Mouse (Mus musculus): ENCODE measurements around the gene Pitpnc1.

The Pitpnc1 gene

DNA sequence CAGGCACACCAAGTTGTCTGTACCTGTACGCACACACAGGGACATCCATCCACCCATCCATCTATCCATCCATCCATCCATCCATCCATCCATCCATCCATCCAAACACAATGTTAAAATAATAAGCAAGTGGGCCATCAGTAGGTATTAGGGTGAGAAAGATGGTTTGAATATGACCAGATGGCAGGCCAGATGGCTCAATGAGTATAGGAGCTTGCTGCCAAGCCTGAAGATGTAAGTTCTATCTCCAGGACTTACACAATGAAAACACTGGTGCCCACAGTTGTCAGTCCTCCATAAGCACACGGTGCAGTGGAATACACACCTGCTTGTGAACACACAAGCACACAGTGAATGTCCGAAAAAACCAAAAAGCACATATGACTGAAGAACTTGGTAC, 186.9 kb downstream of the Pitpnc1 start:
- DNase-seq (ENCODE audit: low read depth, low spot score) = no peak

DNA sequence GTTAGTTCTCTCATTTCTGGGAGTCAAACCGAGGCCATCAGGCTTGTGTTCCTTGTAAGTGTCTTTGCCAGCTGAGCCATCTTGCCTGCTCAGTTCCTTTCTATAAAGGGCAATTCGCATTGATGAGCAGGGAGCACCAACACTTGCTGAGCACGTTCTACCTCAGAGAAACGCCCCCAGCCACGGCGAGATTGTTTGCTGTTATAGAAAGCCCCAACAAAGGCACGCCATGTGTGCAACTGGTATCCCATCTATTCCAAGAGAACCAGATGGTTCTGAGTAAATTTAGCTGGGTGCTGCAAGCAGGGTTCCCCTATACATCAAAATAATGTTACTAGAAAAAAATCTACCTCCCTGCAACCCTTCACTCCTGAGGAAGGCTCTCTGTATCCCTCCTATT, 188.0 kb downstream of the Pitpnc1 start:
- no peak for DNase-seq (ENCODE audit: low read depth, low spot score)

DNA sequence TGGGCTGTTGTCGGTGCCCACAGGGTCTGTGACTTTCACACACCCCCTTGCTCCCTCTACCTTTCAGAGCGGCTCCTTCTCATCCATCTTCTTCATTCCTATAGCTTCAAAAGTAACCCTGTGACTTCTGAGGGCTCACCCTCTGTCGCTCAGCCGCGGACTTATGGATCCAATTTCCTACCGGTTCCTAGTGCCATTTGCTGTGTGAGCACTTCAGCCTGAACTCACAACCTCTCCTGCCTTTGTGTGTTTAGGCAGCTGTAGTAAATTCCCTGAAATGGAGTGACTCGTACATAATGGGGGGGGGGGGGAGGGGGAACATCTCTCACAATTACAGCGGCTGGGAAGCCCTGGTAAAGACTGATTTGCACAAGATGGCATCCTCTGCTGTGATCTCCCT, 191.2 kb downstream of the Pitpnc1 start:
- DNase-seq (ENCODE audit: low read depth, low spot score) = no peak

DNA sequence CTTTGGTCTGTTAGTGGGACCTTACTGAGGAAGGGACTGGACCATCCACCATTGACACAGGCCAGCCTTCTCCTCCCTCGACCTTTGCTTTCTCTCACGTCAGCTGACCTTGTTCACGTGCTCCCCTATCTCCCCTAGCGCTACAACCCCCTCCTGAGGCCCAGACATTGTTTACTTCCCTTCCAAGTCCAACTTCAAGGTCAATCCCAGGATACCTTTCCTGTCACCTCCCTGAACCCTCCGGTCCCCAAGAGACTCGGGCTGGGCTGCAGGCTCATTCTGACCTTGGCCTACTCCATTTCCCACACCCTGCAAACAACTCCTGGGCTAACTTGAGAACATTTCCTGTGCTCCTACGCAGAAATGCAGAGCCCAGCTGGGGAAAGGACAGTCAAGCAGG, 193.6 kb downstream of the Pitpnc1 start:
- no peak for DNase-seq (ENCODE audit: low read depth, low spot score)

DNA sequence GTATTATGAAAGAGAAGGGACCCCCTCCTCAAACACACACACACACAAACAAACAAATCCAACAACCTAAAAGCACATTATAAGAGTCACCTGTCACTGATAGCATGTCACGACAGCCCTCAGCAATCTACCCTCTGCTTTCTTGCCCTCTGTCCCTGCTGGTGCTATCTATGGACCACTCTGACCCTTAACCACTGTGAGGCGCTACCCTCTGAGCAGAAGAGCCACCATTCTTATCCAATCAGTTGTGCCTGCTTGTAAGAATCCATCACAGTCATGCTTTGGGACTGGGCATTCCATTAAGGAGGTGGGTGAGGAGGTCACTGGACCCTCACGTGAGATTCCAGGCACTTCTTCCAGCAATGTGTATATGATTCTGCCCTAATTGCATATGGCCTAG, 194.2 kb downstream of the Pitpnc1 start:
- no peak for DNase-seq (ENCODE audit: low read depth, low spot score)

DNA sequence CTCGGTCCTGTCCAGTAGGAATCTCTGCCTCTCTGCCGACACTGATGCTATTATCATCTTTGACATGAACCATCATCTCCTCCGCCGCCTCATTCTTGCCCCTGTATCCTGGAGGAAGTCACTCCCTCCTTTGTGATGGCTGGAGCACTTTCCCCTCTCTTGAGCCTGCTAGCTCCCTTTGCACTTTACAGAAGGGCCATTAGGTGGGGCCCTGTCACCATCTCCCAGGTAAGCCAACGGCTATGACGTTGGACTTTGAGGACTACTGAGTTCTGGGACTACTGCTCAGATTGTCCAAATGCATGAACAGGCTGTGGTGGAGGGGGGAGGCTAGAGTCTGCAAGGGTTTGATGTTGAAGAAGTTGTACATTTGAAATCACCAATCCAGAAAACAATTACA, 194.6 kb downstream of the Pitpnc1 start:
- DNase-seq (ENCODE audit: low read depth, low spot score) = peak; percentile 53

DNA sequence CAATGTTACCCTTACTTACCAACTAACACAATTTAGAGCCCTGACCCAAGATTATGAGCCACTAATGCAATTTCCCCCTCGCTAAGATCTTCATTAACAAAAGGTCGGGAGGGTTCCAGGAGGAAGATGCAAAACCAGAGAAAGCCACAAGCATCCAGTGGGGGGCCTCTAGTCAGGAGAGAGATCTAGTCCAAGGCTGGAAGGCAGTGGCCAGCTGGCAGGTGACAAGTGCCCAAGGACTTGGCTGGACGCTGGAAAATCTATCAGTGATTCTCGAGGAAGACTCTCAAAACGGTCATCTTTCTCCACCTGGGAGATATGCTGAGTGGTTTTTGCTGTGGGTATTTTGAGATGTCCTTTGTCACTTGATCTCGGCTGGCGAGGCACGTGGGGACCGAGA, 196.3 kb downstream of the Pitpnc1 start:
- no peak for DNase-seq (ENCODE audit: low read depth, low spot score)

DNA sequence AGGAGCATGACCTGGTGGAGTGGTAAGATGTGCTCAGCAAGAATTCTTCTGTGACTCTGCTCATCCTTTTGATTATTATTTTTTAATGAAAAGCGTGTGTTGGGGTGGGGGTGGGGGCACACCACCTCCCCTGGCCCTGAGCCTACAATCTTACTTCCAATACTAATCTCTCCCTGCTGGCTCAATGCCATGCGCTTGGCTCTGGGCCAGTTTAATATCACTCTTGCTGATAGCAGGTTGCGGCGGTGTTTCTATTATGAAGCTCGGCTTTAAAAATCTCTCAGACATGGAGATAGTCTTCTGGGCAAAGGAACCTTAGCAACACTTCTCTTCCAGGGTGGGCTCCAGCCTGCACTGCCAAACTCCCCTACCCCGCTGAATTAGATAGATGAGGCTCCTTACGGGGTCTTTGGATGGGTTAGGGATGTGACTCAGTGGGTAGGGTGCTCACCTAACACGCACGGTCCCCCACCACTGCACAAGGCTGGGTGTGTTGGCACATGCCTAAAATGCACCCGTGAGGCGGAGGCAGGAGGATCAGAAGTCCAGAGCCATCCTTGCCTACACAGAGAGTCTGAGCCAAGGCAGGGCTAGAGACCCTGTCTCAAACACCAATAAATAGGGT, 198.0 kb downstream of the Pitpnc1 start:
- no peak for DNase-seq (ENCODE audit: low read depth, low spot score)

DNA sequence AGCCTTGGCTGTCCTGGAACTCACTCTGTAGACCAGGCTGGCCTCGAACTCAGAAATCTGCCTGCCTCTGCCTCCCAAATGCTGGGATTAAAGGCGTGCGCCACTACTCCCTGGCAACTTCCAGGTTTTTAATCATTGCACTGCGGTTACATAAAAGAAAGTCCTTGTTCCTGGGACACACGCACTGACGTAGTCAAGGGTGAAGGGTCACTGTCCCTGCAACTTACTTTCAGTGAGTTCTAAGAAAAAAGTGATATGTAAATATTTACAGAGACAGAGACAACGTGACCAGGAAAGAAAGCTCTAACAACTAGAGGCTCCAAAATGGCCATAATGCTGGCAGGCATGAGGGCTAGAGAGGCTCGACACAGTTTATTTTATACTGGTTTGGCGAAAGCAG, 199.9 kb downstream of the Pitpnc1 start:
- no peak for DNase-seq (ENCODE audit: low read depth, low spot score)

DNA sequence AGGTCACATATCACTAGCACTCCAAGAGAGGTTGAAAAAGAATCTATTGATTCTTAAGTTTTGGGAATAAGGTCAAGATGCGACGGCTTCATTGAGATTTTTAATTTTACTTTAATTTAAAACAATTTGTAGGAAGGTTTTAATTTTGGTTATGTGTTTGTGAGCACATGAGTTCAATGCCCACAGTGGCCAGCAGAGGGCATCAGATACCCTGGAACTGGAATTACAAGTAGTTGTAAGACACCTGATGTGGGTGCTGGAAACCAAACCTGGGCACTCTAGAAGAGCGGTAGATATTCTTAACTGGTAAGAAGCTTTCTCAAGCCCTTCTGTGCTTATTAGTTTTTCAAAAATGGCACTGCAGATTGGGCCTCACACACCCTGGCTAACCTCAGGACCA, 203.0 kb downstream of the Pitpnc1 start:
- DNase-seq (ENCODE audit: low read depth, low spot score) = peak; percentile 13

DNA sequence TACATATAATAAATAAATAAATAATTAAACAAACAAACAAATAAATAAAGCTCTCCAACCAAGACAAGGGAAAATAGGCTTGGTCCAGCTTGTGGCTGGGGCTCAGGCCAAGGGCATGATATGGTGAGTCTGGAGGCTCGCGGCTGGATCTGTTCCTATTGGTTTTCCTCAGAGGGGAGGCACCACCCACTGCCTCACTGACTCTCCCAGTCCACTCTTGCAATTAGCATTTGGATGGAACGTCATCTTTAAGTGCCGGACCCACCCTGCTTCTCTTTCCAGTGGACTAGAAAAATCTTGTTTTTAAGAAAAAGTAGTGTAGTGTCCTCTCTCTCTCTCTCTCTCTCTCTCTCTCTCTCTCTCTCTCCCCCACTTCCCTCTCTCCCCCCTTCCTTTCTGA, 204.6 kb downstream of the Pitpnc1 start:
- DNase-seq (ENCODE audit: low read depth, low spot score) = no peak

DNA sequence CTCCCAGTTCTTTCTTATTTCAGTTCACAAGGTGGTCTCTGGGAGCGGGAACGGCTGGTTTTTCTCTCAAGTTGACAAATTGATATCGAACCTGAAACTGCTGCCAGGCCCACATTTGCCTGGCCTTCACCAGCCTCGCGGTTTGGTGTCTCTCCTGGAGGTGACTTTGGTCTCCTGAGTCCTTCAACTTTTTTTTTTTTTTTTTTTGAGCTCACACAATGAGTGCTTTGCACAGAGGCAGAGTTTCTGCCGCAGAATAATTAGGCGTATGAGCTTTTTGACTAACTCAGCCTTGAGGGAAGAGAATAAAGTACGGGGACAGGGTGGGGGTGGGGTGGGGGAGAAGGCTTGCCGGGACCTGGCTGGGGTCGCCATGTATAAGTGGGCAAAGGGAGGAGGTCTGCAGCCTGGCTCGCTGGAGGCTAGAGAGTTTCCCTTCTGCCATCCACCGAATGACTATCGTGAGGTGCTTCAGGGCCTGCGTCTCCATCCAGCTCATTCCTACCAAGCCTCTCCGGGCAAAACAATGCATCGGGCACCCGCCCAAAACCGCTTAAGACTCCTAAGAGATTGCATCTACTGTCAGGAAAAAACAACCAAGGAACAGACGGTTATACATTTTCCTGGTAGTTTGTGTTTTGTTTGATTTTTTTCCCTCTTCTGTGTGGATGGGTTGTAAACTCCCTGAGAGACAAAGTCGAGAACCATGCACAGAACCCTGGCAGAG, 205.4 kb downstream of the Pitpnc1 start:
- no peak for DNase-seq (ENCODE audit: low read depth, low spot score)

DNA sequence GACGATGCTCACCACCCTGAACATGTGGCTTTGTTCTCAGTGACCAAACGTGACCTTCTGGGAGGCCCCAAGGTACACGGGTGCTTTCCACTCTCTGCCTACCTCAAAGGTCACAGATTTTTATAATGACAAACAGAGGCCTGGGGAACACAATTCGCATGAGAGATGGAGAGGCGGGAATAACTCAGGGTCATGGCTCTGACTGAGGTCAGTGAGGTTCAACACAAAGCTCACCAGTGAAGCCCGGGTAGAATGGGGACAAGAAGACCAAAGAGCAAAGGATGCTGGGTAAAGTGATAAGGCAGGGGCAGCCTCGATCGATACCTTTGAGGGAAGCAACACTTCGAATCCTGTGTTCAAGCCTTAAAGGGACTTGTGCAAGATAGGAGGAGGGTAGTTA, 206.7 kb downstream of the Pitpnc1 start:
- DNase-seq (ENCODE audit: low read depth, low spot score) = no peak

DNA sequence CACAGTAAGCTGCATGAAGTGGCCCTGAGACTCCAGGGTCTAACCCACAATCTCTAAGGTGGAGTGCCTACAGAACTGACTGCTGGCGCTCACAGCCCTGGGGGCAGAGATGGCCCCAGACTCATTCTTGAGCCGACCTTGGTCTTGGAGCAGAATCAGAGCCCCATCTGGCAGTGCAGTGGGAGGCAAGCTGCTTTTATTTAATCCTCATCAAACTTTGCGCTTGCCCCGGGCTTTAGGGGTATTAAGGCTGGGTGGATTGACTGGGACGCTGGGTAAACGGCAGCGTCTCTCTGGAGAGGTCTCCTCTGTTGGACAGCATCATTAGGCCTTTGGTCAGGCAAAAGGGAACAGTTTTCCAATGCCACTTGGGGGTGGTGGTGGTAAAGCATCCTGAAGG, 211.1 kb downstream of the Pitpnc1 start:
- no peak for DNase-seq (ENCODE audit: low read depth, low spot score)

DNA sequence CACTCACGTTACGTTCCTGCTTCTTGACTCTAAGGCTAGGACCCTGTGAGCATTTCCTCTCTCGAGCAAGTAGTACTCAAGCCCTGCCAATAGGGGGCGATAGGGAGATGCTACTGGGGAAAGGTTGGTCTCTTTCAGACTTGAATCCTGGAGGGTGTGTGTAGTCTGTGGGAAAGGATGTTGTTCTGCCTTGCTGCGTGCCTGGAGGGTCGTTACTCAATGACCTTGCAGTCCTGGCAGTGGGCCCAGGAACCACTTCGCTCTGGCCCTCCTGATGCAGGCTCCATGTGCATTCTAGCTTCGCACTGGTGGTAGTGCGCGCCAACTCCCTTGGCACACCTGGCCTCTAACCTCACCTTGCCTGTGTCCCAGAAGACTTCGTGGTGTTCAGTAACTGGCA, 215.3 kb downstream of the Pitpnc1 start:
- DNase-seq (ENCODE audit: low read depth, low spot score) = no peak

DNA sequence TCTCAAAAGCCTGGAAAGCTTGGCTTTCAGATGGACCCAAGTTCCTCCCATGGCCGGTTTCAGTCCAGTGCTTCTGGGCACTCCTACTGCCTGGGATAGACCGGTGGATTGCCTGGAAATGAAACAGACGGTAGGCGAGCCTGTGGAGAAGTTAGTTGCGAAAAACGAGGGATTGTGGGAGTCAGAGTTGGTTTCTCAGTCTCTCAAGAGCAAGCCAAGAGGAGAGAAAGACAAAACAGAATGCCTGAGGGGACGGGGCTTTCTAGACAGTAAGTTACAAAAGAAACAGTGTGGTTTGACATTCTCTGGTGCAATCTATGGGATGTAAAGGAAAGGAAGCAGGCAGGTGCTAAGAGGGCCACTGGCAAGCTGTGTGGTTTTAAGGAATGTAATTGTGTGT, 216.3 kb downstream of the Pitpnc1 start:
- DNase-seq (ENCODE audit: low read depth, low spot score) = no peak

DNA sequence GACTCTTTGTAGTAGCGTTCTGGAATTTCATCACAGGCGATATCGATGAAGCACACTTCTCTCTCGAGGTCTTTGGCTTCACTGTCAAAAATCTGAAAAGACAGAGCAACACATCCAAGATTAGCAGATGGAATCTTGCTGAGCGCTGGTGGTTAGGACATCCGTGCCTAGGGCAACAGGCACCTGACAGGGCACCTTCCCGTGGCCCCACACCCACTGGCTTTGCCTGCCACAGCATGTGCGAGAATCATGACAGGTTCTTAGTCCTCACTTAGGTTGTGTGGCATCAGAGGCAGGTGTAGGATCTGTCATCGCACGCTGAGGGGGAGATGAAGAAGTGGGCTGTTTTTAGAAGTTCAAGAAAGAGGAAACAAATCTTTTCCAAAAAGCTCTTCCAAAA, 218.5 kb downstream of the Pitpnc1 start:
- DNase-seq (ENCODE audit: low read depth, low spot score) = no peak

DNA sequence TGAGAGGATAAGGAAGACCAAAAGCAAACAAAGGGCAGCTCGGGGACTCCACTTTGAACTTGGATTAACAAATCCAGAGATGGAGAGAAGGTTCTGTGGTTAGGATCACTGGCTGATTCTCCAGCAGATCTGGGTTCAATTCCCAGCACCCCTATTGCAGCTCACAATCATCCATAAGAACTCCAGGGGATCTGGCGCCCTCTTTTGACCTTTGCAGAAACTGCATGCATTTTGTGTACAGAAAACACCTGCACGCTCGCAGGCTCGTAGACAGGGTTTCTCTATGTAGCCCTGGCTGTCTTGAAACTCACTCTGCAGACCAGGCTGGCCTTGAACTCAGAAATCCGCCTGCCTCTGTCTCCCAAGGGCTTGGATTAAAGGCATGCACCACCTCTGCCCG, 219.0 kb downstream of the Pitpnc1 start:
- no peak for DNase-seq (ENCODE audit: low read depth, low spot score)

DNA sequence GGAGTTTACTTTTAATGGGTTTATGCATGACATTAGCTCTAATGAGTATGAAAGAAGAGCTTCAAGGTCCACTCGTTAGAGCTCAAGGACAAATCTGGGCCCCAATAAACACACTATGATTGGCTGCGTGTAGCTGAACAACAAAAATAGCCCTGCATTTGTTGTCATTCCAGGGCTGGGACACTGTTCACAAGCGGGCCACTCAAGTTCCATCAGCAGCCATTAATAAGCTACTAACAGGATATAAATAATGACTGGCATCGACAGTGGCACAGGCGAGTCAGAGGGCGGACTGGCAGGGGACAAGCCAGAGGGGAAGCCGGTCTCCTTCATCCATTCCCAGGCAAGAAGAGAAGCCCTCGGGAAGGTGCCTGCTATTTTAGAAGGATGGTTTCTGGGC, 219.6 kb downstream of the Pitpnc1 start:
- DNase-seq (ENCODE audit: low read depth, low spot score) = no peak

DNA sequence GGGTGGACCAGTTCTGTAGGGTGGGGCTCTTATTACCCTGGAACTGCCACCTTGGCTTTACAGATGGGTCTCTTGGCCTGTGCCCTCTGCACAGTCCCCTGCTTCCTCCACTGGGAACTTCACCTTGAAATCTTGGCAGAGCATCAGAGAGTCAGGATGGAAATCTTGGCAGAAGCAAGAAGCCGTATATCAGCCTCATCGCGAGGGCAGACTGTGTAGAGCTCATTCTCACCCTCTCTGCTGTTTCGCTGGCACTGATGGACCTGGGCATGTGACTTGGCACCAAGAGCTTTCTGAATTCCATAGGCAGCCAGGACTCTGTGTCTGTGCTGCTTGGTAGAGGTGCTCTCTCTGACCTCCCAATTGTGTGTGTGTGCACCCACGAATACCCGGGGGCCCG, 221.7 kb downstream of the Pitpnc1 start:
- peak; percentile 4 for DNase-seq (ENCODE audit: low read depth, low spot score)

DNA sequence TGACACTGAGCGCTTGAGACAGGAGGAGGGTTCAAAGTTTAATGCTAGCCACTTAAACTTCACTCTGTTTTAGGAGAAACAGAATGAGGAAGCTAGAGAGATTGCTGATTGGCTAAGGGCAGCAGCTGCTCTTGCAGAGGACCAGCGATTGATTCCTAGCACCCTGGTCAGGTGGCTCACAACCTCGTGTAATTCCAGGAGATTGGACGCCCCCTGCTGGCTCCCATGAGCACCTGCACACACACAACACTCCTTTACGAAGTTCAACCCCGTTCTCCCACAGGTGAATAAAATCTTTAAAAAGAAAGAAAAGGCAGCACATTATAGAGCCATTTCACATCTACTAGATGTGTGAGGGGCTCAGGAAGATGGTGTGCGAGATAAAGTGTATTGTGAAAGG, 224.8 kb downstream of the Pitpnc1 start:
- no peak for DNase-seq (ENCODE audit: low read depth, low spot score)

DNA sequence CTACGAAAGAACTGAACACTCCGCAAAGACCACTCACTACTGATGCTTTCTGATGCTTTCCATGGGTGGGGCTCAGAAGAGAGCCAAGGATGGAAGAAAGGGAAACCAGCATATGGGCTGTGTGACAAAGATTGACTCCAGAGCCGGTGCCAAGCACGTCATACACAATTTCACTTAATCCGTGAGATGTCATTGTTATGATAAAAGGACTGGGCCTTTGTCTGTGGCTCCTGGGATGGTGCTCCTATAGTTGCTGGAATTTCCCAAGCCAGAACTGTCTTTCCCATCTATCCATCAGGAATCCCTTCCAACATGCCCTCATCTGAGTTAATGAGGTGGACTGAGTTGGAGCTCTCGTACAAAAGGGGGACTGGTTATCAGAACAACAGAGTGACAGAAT, 227.4 kb downstream of the Pitpnc1 start:
- DNase-seq (ENCODE audit: low read depth, low spot score) = no peak

DNA sequence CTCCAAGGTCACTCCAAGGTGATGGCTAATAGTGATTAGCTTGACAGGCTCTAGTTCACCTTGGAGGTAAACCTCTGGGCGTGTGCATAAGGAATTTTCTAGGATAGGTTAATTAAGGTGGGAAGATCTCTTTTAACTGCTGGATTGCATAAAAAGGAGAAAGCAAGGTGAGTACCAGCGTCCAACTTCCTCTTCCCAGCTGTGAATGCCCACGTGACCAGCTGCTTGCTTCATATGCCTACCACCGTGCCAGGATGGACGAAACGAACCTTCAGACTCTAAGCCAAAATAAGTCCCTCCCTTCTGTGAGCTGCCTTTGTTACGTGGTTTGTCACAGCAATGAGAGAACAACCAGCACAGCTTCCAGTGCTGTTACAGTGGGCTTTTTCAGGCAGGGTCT, 228.8 kb downstream of the Pitpnc1 start:
- no peak for DNase-seq (ENCODE audit: low read depth, low spot score)

DNA sequence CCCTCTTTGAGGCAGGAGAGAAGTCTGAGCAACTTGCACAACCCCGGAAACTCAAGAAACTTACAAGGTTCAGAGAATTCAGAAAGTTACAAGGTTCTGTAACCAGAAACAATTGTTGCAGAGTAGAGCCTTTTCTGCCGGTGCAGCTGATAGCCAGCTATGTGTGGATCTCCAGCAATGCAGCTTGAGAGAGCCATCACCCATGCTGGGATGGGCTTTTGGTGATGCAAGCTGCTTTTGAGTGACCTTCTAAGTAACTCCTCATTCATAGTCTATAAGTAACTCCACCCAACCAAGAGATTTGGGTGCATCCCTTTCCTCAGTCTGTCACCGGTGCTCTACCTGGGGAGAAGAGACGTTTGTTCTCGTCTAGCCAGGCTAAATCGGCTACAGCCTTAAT, 232.0 kb downstream of the Pitpnc1 start:
- DNase-seq (ENCODE audit: low read depth, low spot score) = no peak

Measured in 3T3-L1 (cell line).